Comparison of ENCODE assay signal across 10 mouse cellular contexts in genomic region chr7:36706636-36707035, GRCm38 (mm10). TPM values are rescaled to one million over a fixed set of nuclear protein-coding genes. Genes with fewer than 3 reads are reported as not detected.
DNase-seq lines count a peak whose midpoint lies in the region; ATAC-seq and TF ChIP-seq lines count a peak whose summit lies in the region.
"Had no signal": no experiment of that assay in that cellular context is flagged by ENCODE, and none has a peak within 500 bp of the region (broad histone marks: within the 10 kb centered on the region; RNA-seq: fewer than 3 reads in every experiment).

No protein-coding gene starts in this region.

- H3K4me1 ChIP-seq in forebrain, postnatal 0 days (ENCODE audit: insufficient read depth): peaks cover 4% of the 10 kb centered on the region; the same call in 1 of the 2 replicates

- 26% methylated on average over 7 of the region's 10 CpGs for WGBS in forebrain, postnatal 0 days

- DNase-seq in kidney, postnatal 10 days: peak; percentile 39
- DNase-seq in kidney, adult 18-20 months: no peak
- DNase-seq in embryo, embryonic 10.5 days (ENCODE audit: low spot score): peak; percentile 61
- DNase-seq in forebrain, postnatal 0 days: no peak
- DNase-seq in layer of hippocampus, adult 9-11 months: no peak
- DNase-seq in ovary, postnatal 14 days (ENCODE audit: low spot score): no peak
- DNase-seq: gastrocnemius, adult 2 months had no signal

- H3K27ac ChIP-seq in forebrain, postnatal 0 days (ENCODE audit: low read depth, low read length): peak overlapping the region; percentile 45
- H3K27ac ChIP-seq: gastrocnemius, adult 2 months; layer of hippocampus, adult 2 months had no signal

- H3K27me3 ChIP-seq in forebrain, postnatal 0 days (ENCODE audit: insufficient read depth, low read length): no peaks in the 10 kb centered on the region

- ATAC-seq in forebrain, postnatal 0 days: 0 out of 2 replicates have a peak, but pooled peaks have one; percentile 3
- peak; percentile 74 for ATAC-seq in megakaryocyte progenitor cell, adult 5-6 weeks (replicated peaks; ENCODE audit: poor library complexity)
- ATAC-seq in megakaryocyte-erythroid progenitor cell, adult 5-6 weeks (replicated peaks; ENCODE audit: low FRiP score, low TSS enrichment, poor library complexity, severe bottlenecking): no peak

- no peaks in the 10 kb centered on the region for H3K9me3 ChIP-seq in forebrain, postnatal 0 days (ENCODE audit: low read length)

- peak overlapping the region; percentile 46 for H3K4me2 ChIP-seq in forebrain, postnatal 0 days (ENCODE audit: low read depth)

- H3K9ac ChIP-seq in forebrain, postnatal 0 days: 0 out of 2 replicates have a peak overlapping the region, but pooled peaks have one; percentile 14

- no peaks in the 10 kb centered on the region for H3K36me3 ChIP-seq in forebrain, postnatal 0 days (ENCODE audit: insufficient read depth)

- TF ChIP-seq CTCF in forebrain, postnatal 0 days (IDR thresholded peaks at IDR 0.05; ENCODE audit: low read depth): no peak

- no peak overlapping the region; the same call in 1 of the 2 replicates for H3K4me3 ChIP-seq in forebrain, postnatal 0 days (ENCODE audit: low read depth, low read length)
- H3K4me3 ChIP-seq: gastrocnemius, adult 2 months; layer of hippocampus, adult 2 months had no signal

RNA-seq across cellular contexts. Expression of gene Tshz3, which starts 8.7 kb away (rescaled TPM):
- total RNA-seq in forebrain, postnatal 0 days (2014; rRNA removed): 32.2 and 37.8 TPM in 2 replicates
- polyA plus RNA-seq in forebrain, postnatal 0 days (2015; fragmentation: Nextera tagmentation; extraction: Ambion mirVana): 15.6 and 18.0 TPM in 2 replicates
- total RNA-seq in megakaryocyte progenitor cell, adult 5-6 weeks (2015): 0.02 and 0.24 TPM in 2 replicates
- 0.27 TPM in 1 of 2 replicates, not detected in the other for total RNA-seq in megakaryocyte progenitor cell, adult 5-6 weeks (2017)
- not detected in 2 replicates for total RNA-seq in megakaryocyte-erythroid progenitor cell, adult 5-6 weeks (2014; fragmentation: Nextera tagmentation)
- 0.15 TPM in 1 of 2 replicates, not detected in the other for total RNA-seq in megakaryocyte-erythroid progenitor cell, adult 5-6 weeks (2017)

Comparison
In these comparisons a context has a peak if more than half of its experiments do, and no peak if none do; other contexts are left out.
1. DNase-seq: peak in kidney, postnatal 10 days (single experiment) and embryo, embryonic 10.5 days (single experiment); none in kidney, adult 18-20 months (single experiment), forebrain, postnatal 0 days (single experiment), layer of hippocampus, adult 9-11 months (single experiment) and ovary, postnatal 14 days (single experiment).
2. RNA of gene Tshz3, which starts 8.7 kb away (total RNA-seq): 32.2 to 37.8 TPM in forebrain, postnatal 0 days; 0.02 to 0.27 TPM in megakaryocyte progenitor cell, adult 5-6 weeks and 0.15 TPM in megakaryocyte-erythroid progenitor cell, adult 5-6 weeks; every median in the first group is over 10 times any median in the second.